Mouse (Mus musculus) stomach, embryonic 16.5 days (tissue): ENCODE data around the gene Luzp2. TPM values are rescaled to one million over a fixed set of nuclear protein-coding genes. Genes with fewer than 3 reads are reported as not detected.
A peak's percentile ranks its signal among the peaks of the same experiment; 100 is the strongest.

ENCODE experiments used
- ATAC-seq: fragments of 200-750 bp; cut with Nextera tagmentation; 2 replicates; pipeline ENCODE4 v1.8.0; 2017; ENCODE audit warnings: moderate number of reproducible peaks, moderate TSS enrichment; ENCODE audit not compliant: insufficient read depth, low FRiP score
- H3K27ac ChIP-seq: fragments of 300-500 bp; sonication (generic); 2 replicates; pipeline ENCODE4 v1.5.1; 2014; ENCODE audit warnings: low read length
- H3K27me3 ChIP-seq: fragments of 300-500 bp; sonication (generic); 2 replicates; pipeline ENCODE4 v1.6.1; 2014; ENCODE audit warnings: low read length, control low read depth, mixed read lengths; ENCODE audit not compliant: control insufficient read depth, insufficient read depth
- H3K36me3 ChIP-seq: fragments of 300-500 bp; sonication (generic); 2 replicates; pipeline ENCODE4 v1.6.1; 2014; ENCODE audit warnings: low read length; ENCODE audit not compliant: control insufficient read depth, insufficient read depth
- H3K4me1 ChIP-seq: fragments of 300-500 bp; sonication (generic); 2 replicates; pipeline ENCODE4 v1.6.1; 2014; ENCODE audit warnings: low read length, control low read depth, mixed read lengths; ENCODE audit not compliant: control insufficient read depth, insufficient read depth
- H3K4me2 ChIP-seq: fragments of 300-500 bp; sonication (generic); 2 replicates; pipeline ENCODE4 v1.6.1; 2014; ENCODE audit warnings: low read depth, low read length, mixed read lengths
- H3K4me3 ChIP-seq: fragments of 300-500 bp; sonication (generic); replicated peaks from 2 replicates; pipeline ENCODE4 v1.5.1; 2014; ENCODE audit warnings: mild to moderate bottlenecking, low read length
- H3K9ac ChIP-seq: fragments of 300-500 bp; sonication (generic); 2 replicates; pipeline ENCODE4 v1.6.1; 2014; ENCODE audit warnings: low read length
- H3K9me3 ChIP-seq: fragments of 300-500 bp; sonication (generic); replicated peaks from 2 replicates; pipeline ENCODE4 v1.6.1; 2016; ENCODE audit warnings: low read length, control low read depth; ENCODE audit not compliant: control insufficient read depth
- WGBS: fragments of 180-500 bp; shearing (Covaris S2); extraction: QIAGEN DNeasy Blood & Tissue Kit; methylation state at CpG from one replicate; pipeline ENCODE4 v1.1.7; 2014; 5-methylcytosine and 5-hydroxymethylcytosine counted together
- polyA plus RNA-seq: library from polyadenylated mRNA; unstranded; fragments of >200 nt; fragmentation: Nextera tagmentation; extraction: Ambion mirVana; gene quantifications from 2 replicates; pipeline ENCODE4 v1.2.1, GENCODE M21; 2015

The Luzp2 gene
- 1.0 and 1.1 TPM in 2 replicates for polyA plus RNA-seq

- Histone ChIP-seq H3K9ac (peak within 1 kb of the TSS; percentile 58), H3K9me3 (no peaks in the 10 kb centered on the region), H3K27ac (no peak within 1 kb of the TSS), H3K36me3 (no peaks in the 10 kb centered on the region), H3K4me2 (peak within 1 kb of the TSS; percentile 72), H3K27me3 (peaks cover 7% of the 10 kb centered on the region), H3K4me3 (peak within 1 kb of the TSS; percentile 44), H3K4me1 (no peaks in the 10 kb centered on the region)
- ATAC-seq = peak; percentile 17; the same call in 1 of the 2 replicates
- 1% methylated on average over 22 of the region's 22 CpGs for WGBS
These were observed at the start of gene Luzp2 for GRCm38 (mm10) chr7:54835372-54835851. Luzp2 (plus strand) TSS chr7:54835498.

GRCm38 (mm10) chr7:54787456-54787855, 47.8 kb upstream of the Luzp2 start:
- Histone ChIP-seq H3K27ac (no peak overlapping the region), H3K4me3 (no peak overlapping the region), H3K9me3 (no peaks in the 10 kb centered on the region), H3K36me3 (no peaks in the 10 kb centered on the region), H3K9ac (no peak overlapping the region), H3K4me1 (no peaks in the 10 kb centered on the region), H3K27me3 (no peaks in the 10 kb centered on the region), H3K4me2 (no peak overlapping the region)
- no peak for ATAC-seq

GRCm38 (mm10) chr7:54818606-54819005, 16.7 kb upstream of the Luzp2 start:
- Histone ChIP-seq H3K4me3 (no peak overlapping the region), H3K9ac (no peak overlapping the region), H3K27me3 (no peaks in the 10 kb centered on the region), H3K4me1 (no peaks in the 10 kb centered on the region), H3K36me3 (no peaks in the 10 kb centered on the region), H3K27ac (no peak overlapping the region), H3K4me2 (no peak overlapping the region), H3K9me3 (no peaks in the 10 kb centered on the region)
- ATAC-seq = no peak

GRCm38 (mm10) chr7:54828751-54829150, 6.5 kb upstream of the Luzp2 start:
- Histone ChIP-seq H3K4me3 (no peak overlapping the region), H3K27me3 (no peaks in the 10 kb centered on the region), H3K27ac (no peak overlapping the region), H3K36me3 (no peaks in the 10 kb centered on the region), H3K4me2 (no peak overlapping the region), H3K9me3 (no peaks in the 10 kb centered on the region), H3K4me1 (no peaks in the 10 kb centered on the region), H3K9ac (no peak overlapping the region)
- ATAC-seq = no peak
- WGBS = 77% methylated on average over 3 of the region's 3 CpGs

- H3K27ac ChIP-seq = no peak overlapping the region
These were observed 634 bp downstream of the Luzp2 start for GRCm38 (mm10) chr7:54835911-54836352.

GRCm38 (mm10) chr7:54836437-54836836, 1.1 kb downstream of the Luzp2 start:
- Histone ChIP-seq H3K36me3 (no peaks in the 10 kb centered on the region), H3K27ac (no peak overlapping the region), H3K9me3 (no peaks in the 10 kb centered on the region), H3K9ac (no peak overlapping the region), H3K4me3 (no peak overlapping the region), H3K4me2 (no peak overlapping the region), H3K4me1 (no peaks in the 10 kb centered on the region), H3K27me3 (peaks cover 7% of the 10 kb centered on the region)
- 65% methylated on average over 5 of the region's 5 CpGs for WGBS
- ATAC-seq = no peak

More at GRCm38 (mm10) chr7:54835911-54836352, 634 bp downstream of the Luzp2 start:
- Histone ChIP-seq H3K4me3 (peak overlapping the region; percentile 44), H3K9me3 (no peaks in the 10 kb centered on the region), H3K4me2 (peak overlapping the region; percentile 72), H3K4me1 (no peaks in the 10 kb centered on the region), H3K36me3 (no peaks in the 10 kb centered on the region), H3K9ac (peak overlapping the region; percentile 58), H3K27me3 (peaks cover 7% of the 10 kb centered on the region)
- no peak for ATAC-seq
- WGBS = 6% methylated on average over 13 of the region's 13 CpGs

GRCm38 (mm10) chr7:54842807-54843335, 7.6 kb downstream of the Luzp2 start:
- Histone ChIP-seq H3K4me1 (no peaks in the 10 kb centered on the region), H3K9ac (no peak overlapping the region), H3K36me3 (no peaks in the 10 kb centered on the region), H3K4me2 (no peak overlapping the region), H3K9me3 (no peaks in the 10 kb centered on the region), H3K4me3 (no peak overlapping the region), H3K27me3 (no peaks in the 10 kb centered on the region), H3K27ac (no peak overlapping the region)
- no peak for ATAC-seq
- 62% methylated on average over 4 of the region's 4 CpGs for WGBS

- Histone ChIP-seq H3K27me3 (no peaks in the 10 kb centered on the region), H3K9me3 (no peaks in the 10 kb centered on the region), H3K4me3 (no peak overlapping the region), H3K9ac (no peak overlapping the region), H3K27ac (no peak overlapping the region), H3K36me3 (no peaks in the 10 kb centered on the region), H3K4me1 (no peaks in the 10 kb centered on the region), H3K4me2 (no peak overlapping the region)
- no peak for ATAC-seq
- 85% methylated on average over 8 of the region's 8 CpGs for WGBS
These were observed 10.8 kb downstream of the Luzp2 start for GRCm38 (mm10) chr7:54845875-54846691.

GRCm38 (mm10) chr7:54846692-54847020, 11.4 kb downstream of the Luzp2 start:
- no peak overlapping the region for H3K4me2 ChIP-seq

More at GRCm38 (mm10) chr7:54846692-54847020, 11.4 kb downstream of the Luzp2 start:
- no peak for ATAC-seq
- H3K9ac ChIP-seq = no peak overlapping the region
- 82% methylated on average over 2 of the region's 2 CpGs for WGBS
- H3K4me1 ChIP-seq = no peaks in the 10 kb centered on the region
- H3K36me3 ChIP-seq = no peaks in the 10 kb centered on the region
- no peaks in the 10 kb centered on the region for H3K9me3 ChIP-seq
- H3K27me3 ChIP-seq = no peaks in the 10 kb centered on the region
- no peak overlapping the region for H3K27ac ChIP-seq
- no peak overlapping the region for H3K4me3 ChIP-seq
